Mouse (Mus musculus) embryo, embryonic 11.5 days (tissue): ENCODE results near the gene Bag5.
"Not testable (repeated sequence)": the region's sequence is repeated elsewhere in the genome, so short reads cannot be mapped to it uniquely, and the experiment has no call there.

Experiments used
- DNase-seq: peaks from one replicate; pipeline ENCODE4 v3.0.0-alpha.2; 2012; ENCODE audit warnings: low read depth, low spot score

The Bag5 gene

DNA sequence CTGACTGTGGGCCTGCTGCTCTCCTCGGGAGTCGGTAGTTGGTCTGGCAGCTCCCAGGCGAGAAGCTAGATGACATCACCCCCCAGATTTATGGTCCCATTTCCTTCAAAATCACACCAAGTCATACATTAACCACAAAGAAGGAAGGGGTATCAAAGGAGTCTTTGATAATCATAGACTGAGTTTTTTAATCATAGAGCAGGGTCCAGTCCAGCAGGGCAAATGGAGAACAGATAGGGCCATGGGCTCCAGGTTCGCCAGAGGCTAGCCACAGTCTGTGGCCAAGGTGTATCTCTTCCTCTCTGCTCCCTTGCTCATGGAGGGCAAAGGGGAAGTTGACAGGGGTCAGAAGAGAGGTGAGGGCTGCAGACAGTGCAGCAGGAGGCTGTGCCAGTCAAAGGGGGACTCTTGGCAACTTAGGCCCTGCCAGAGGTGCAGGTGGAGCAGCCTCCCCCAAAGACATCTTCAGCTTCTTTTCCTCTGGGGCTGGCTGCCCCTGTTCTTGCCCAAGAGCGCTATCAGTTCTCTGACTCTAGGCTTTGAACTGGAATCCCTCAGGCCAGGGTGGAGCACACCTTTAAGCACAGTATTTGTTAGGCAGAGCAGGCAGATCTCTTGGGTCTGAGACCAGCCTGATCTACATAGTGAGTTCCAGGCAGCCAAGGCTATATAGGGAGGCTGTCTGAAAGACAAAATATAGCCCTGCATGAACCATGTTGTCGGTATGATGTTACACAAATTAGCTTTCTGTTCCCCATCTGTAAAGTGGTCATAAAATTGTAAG is 37.1 kb downstream of the Bag5 start:
- no peak for DNase-seq

DNA sequence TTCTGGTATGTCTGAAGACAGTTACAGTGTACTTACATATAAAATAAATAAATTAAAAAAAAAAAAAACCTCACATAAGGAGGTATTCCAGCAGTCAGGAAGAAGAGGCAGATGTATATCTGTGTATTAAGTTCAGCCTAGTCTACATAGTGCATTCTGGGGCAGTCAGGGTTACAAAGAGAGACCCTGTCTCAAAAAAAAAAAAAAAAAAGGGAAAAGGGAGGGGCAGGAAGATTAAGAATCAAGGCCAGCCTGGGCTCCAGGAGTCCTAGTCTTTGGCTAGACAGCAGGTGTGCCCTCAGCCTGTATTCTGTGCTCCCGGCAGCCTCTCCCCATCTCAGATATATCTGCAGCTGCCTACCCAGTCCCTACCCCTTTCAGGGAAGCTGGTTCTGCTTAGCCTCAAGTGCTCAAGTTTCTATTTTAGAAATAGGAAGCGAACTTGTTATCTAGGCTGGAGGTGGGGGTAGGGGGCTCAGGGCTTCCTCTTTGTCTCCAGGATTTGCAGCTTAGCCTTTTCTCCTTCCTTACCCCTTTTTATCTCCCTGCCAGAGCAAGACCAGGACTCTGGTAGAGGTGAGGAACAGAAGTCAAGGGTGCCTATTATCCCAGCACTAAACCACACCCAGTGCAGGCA is 38.1 kb downstream of the Bag5 start:
- DNase-seq = no peak

DNA sequence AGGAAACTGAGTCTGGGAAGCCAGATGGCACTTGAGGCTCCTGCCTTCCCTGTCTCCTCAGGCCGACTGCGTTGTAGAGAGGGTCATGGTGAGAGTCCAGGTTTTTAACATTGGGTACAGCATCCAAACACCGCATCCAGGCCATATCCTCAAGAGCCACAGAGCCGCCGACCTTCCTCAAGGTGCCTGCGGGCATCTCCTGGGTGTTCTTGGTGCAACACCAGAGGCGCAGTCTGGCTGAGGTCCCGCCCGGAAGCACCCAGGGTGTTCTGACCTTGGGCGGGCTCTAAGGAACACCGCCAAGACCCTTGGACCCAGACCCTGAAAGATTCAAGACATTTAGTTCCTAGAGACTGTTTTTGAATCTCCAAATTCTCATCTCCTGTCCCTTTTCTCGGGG is 40.5 kb downstream of the Bag5 start:
- no peak for DNase-seq

DNA sequence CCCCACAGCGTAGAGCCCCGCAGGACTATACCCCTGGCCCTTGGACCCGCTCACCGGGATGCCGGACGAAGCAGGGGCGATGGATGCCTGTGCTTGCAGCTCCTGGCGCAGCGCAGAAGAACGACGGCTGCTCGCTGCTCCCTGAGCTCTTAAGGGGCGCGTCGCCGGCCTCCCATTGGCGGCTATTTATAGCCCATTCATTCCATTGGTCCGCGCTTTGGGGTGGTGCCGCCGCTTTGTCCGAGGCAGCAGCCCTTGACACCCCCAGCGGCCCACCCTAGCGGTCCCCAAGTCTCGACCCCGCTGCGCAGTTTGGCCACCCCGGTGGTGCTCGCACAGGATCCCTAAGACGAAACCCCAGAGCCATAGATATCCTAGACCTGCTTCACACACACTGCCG is 40.9 kb downstream of the Bag5 start, which contains the start of gene Ckb:
Ckb (minus strand) TSS at position 163 of the 400 bp plus-strand sequence.
- no peak for DNase-seq

DNA sequence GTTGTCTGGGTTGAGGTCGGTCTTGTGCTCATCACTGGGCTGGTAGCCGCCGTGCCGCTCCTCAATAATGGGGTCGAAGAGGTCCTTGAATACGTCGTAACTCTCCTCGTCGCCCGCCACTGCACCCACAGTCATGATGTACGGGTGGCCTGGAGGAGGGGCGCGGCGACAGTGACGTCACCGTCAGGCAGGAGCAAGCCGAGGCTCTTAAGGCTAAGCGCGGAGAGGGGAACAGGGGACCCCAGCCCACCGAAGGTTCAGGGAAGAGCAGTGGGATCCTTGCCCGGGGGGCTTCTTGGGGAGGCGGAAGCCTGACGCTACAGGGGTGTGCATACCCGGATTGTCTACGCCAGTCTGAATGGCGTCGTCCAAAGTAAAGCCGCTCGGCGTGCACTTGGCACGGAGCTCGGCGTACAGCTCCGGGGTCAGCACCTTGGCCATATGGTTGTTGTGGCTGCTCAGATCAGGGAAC is 41.6 kb downstream of the Bag5 start:
- no peak for DNase-seq

DNA sequence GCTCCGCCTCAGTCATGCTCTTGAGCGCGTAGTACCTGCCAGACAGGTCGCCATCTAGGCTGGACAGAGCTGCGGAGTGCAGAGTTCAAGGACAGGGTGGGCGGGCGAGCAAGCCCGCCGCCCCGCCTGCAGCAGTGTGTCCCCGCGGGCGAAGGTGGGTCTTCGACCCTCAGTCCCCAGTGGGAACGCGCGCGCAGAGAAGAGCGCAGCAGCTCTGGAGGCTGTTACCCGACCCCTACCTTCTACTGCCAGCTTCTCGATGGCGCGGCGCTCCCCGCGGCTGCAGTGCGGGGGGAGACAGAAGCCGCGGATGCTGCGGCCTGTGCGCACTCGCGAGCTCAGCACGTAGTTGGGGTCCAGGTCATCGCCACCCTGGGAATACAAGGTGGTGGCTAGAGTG is 42.1 kb downstream of the Bag5 start:
- no peak for DNase-seq

DNA sequence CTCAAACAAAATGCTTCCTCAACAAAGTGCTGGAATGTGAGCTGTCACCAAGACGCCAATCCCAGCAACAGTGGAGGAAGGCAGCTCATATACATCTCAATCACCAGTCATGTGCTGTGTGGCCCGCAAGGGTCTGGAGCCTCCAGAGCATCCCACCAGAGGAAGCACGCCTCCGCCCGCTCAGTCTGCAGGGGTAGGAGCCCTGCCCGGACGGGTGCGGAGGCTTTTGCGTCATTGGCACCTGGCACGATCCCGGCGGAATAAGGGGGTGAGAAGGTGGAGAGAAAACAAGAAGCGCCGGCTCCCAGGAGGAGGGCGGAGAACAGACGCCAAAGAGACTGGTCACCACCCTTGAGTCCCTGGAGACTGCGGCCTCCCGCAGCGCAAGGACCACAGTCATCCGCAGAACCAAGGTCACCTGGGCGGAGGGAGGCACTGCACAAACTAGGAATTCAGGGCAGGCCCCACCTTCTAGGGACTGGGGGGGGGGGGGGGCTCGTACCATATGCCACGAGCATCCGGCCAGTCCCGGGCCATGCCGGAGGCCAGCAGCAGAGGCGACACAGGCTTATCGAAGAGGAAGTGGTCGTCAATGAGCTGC is 42.6 kb downstream of the Bag5 start:
- DNase-seq = no peak

DNA sequence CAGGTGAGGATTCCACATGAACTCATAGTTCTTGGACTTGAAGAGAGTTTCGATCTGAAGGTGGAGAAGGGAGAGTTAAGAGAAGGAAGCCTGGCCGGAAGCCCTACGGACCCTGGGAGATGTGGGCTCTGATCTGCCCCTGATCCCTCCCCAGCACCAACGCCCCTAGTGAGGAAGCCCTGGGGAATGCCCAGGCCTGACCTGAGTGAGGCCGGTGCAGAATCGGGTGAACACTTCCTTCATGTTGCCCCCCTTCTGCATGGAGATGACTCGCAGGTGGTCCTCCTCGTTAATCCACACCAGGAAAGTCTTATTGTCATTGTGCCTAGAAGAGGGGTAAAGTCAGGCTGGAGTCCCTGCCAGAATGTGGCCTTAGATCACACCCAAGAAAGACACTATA is 43.1 kb downstream of the Bag5 start:
- DNase-seq = no peak

DNA sequence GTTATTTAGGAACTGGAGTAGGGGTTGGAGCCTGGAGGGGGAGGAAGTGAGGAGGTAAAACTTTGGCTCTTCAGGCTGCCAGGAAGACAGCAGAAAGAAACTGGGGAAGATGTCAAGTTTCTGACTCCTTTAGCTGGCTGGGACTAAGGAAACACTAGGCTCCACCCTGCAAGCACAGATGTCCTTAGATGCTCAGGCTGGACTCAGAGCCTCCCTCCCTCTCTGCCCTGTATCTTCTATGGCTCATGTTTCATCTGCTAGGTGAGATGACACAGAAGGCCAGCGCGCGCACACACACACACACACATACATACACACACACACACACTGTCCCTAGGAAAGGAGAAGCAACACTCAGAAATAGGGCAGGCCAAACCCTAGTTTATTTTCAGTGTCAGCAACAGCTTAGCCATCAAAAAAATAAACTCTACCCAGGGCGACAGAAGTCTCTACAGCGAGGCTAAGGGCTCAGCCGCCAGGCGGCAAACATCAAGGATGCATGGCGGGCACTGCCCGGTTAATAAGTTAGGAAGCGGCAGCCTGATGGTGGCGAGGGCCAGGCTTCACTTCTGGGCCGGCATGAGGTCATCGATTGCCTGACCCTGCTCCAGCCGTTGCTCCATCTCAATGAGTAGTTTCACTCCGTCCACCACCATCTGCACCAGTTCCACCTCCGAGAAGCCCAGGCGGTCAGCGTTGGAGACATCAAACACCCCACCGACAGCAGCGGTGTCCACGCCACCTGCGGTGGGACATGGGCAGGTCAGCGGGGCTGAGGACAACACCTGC is 43.9 kb downstream of the Bag5 start:
- no peak for DNase-seq

DNA sequence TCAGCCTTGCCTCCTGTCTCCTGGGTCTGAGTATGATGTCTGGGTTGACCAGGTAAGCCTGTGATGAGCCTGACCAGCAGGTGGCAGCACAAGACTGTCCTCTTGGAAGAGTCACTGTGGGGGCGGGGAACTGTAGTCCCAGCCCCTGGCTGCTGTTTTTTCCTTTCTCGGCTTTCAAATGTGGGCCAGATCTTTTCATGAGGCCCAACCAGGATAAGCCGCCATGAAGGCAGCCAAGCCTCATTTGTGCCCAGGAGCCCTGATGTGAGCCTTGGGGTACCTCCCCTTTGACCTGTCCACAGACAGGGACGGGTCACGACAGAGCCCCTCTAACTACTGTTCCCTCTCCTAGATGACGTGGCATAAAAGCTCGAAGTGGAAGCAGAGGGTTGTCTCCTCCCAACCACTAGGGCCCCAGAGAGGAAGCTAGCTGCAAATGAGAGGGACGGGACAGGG is 44.6 kb downstream of the Bag5 start:
- DNase-seq = peak; percentile 91

DNA sequence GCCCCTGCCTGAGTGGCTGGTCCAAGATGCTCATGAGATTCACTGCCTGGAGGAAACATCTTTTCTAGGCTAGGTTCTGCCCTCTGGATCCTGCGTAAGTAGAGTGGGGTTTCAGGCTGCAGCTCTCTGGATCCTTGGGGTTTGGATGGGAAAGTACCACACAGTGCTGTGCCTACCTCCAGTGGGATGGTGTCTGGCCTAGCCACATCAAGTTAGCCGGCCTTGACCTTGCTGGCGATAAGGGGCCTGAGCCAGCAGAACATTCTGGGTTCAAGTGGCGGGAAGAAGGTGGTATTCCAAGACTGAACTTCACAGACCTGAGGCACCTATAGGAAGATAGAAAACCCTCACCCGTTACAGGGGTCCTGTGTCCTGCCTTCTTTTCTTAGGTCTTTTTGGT is 45.6 kb downstream of the Bag5 start:
- no peak for DNase-seq

DNA sequence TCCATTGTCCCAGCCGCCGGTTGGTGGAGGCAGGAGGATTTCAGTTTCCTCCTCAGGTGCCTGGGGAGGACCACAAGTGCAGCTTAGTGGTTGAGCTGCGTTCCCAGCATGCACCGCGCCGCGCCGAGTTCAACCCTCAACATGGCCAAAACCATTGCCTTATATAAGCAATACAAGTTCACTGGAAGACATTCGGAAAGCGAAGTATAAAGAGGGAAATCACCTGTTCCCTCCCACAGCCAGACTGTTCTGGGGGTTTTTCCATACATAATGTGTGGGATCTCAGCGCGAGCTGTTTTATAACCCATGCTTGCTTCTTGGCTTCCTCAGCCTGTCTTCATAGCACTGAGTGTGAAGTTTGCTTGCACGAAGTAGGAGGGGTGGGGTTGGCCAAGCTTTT is 46.7 kb downstream of the Bag5 start:
- DNase-seq = no peak

DNA sequence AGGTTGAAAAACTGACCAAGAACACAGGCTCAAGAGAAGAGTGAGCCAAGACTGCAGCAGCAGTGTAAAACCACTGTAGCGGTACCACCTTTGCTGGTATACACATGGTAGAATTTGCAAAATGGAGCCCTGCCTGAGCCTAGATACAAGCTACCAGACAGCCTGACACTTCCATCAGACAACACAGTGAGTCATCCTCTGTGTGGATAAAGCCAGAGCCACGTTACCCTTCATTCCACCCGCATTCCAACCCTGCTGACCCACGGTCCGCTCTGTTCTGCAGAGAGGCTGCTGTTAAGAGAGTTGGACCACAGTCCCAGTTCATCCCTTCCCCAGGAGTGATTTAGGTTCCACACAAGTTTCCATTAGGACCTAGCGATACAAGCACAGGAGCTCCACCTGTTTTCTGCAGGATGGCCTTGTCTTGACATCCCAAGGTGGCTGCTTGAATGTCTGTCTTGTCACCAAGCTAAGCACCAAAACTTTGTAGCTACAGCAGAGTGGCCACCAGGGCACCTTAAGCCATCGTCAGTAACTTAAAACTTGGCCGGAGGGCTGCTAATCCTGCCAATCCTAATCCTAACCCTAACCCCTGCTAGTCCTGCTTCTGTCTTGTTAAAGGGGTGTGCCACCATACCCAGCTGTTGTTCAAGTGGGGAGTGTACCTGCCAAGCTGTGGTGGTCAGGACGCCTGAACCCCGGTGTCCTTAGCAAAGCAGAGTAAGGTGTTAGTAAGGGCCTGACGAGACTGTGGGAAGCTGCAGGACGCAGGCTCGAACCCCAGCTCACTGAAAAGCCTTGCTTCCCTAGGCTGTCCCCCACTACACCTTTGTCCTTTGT is 47.8 kb downstream of the Bag5 start:
- no peak for DNase-seq

DNA sequence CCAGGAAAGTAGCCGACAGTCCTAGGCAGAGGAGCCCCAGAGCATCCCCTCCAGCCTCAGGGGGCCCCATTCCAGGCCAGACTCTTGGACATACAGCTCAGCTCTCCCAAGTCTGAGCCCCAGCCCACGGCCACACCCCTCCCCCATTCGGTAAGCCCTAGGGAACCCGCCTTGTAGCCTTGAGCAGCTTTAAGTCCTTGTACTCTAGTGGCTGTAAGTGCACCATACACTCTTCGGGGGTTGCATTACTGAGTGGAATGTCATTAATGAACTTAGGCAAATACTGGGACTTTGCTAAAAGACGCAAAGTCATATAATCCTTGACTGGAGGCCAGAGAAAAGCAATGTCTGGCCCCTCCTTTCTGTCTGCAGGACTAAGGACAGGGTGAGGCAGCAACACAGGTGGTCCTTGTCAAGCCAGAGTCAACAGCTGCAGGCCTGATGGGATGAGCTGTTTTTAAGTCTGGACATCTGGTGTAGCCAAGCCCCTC is 48.9 kb downstream of the Bag5 start:
- no peak for DNase-seq

DNA sequence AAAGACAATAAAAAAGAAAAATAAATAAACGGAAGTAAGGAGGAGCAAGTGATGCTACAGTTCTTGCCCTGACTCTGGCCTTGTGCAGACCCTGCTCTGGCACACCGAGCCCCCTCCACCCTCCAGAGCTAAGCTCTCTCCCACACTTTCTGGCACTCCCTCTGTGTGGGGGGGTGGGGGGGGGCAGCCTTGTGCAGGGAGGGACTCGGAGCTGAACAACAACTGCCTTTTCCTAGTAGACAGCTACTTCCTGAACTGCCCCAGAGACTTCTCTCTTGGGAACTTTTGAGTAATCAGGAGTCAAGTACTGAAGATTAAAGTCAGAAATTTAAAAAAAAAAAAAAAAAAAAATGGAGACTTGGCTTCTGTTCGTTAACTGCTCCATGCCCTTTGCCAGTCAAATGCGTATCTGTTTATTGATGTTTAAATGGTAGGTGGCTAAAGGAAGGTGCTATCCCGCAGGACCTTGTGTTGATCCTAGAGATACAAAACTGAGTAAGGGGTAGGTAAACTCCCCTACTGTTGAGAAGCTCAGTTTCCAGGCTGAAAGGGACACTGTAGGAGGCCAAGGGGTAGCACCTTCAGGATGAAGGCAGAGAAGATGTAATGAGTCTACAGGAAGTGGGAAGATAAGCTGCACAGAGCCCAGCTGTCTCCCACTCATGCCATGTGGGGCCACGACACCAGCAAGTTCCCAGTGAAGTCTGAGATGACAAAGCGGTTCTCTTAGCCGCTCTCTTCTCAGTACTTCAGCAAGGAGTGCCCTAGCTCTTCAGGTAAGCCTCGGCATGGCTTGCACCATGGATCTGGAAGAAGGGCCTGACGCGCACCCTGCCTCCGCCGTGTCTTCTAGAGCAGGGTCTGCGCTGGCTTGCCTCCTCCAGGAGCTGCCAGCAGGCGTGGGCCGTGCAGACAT is 49.6 kb downstream of the Bag5 start:
- no peak for DNase-seq

DNA sequence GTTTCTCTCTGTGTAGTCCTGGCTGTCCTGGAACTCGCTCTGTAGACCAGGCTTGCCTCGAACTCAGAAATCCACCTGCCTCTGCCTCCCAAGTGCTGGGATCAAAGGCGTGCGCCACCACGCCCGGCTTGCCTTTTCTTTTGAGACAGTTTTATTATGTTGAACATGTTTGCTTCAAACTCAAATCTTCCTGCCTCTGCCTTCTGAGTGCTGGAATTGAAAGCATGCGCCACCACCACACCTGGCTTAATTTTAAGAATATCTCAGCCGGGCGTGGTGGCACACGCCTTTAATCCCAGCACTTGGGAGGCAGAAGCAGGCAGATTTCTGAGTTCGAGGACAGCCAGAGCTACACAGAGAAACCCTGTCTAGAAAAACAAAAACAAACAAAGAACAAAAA is 51.5 kb downstream of the Bag5 start:
- not testable (repeated sequence) for DNase-seq

DNA sequence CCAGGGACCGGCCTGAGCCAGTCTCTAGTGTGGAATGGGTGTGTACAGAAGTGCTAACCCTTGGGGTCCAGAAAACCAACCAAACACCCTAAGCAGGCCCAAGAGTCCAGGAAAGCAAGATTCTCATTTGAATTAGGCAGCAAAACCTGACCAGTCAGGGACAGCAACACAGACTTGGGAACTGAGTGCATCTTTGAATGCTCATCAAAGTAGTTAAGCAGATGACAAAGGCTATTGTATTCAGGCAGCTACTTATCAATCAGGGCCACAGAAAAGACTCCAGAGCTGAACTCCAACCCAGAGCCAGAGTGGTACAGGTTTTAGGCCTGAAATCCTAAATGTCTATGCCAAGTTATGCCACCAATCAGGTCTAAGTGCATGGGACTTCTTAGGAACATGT is 52.4 kb downstream of the Bag5 start:
- no peak for DNase-seq
